In the genomic region with DNA sequence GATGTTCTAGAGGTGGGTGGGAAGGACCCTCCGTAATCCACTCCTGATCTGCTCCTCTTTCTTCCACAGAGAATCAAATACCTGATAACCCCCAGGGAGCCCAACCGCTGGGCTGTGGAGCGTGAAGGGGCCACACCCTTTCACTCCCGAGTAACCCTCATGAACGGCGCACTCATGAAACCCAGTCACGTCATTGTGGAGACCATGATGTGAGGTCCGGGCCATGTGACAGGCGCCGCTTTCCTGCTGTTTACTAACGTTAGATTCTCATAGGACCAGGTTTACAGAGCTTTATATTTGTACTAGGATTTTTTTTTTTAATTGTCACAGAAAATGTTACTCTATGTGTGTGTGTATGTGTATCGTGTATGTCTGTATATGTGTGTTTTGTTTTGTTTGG, we compare ENCODE assay signal across 10 mouse cellular contexts.
"Had no signal": no experiment of that assay in that cellular context is flagged by ENCODE, and none has a peak within 500 bp of the region (broad histone marks: within the 10 kb centered on the region; RNA-seq: fewer than 3 reads in every experiment).

No protein-coding gene starts in this region.

- DNase-seq: left cerebral cortex, postnatal 4 days; lung, postnatal 10 days; thymus, adult 18-20 months; thymus, postnatal 14 days had no signal

- H3K4me1 ChIP-seq: limb, embryonic 13.5 days; liver, embryonic 15.5 days; midbrain, embryonic 13.5 days had no signal

- H3K4me2 ChIP-seq: limb, embryonic 13.5 days; liver, embryonic 15.5 days; lung, embryonic 14.5 days; midbrain, embryonic 13.5 days had no signal

- H3K27me3 ChIP-seq: limb, embryonic 13.5 days; liver, embryonic 15.5 days; megakaryocyte, embryonic 14.5 days; midbrain, embryonic 13.5 days had no signal

- H3K27ac ChIP-seq: limb, embryonic 13.5 days; liver, embryonic 15.5 days; macrophage; midbrain, embryonic 13.5 days had no signal

- H3K4me3 ChIP-seq: limb, embryonic 13.5 days; liver, embryonic 15.5 days; megakaryocyte, embryonic 14.5 days; midbrain, embryonic 13.5 days had no signal

- ATAC-seq: midbrain, embryonic 13.5 days had no signal

- H3K9me3 ChIP-seq: limb, embryonic 13.5 days; liver, embryonic 15.5 days; megakaryocyte, embryonic 14.5 days; midbrain, embryonic 13.5 days had no signal

- H3K9ac ChIP-seq: limb, embryonic 13.5 days; liver, embryonic 15.5 days; lung, embryonic 14.5 days; midbrain, embryonic 13.5 days had no signal
